Mouse (Mus musculus): ENCODE data around the gene Atg4b. TPM values are rescaled to one million over a fixed set of nuclear protein-coding genes. Genes with fewer than 3 reads are reported as not detected.
A peak's percentile ranks its signal among the peaks of the same experiment; 100 is the strongest.
"Not testable (repeated sequence)": the region's sequence is repeated elsewhere in the genome, so short reads cannot be mapped to it uniquely, and the experiment has no call there.

The Atg4b gene
- polyA plus RNA-seq, 1 experiment from 2014 or later: 85.6 TPM

- 96% methylated on average over 3 of the region's 3 CpGs for WGBS
- H3K27me3 ChIP-seq (ENCODE audit: low read depth, poor library complexity, severe bottlenecking); DNase-seq (ENCODE audit: low spot score); H3K27ac ChIP-seq (replicated peaks); H3K9me3 ChIP-seq (replicated peaks); H3K4me3 ChIP-seq; H3K4me1 ChIP-seq: not testable (repeated sequence)
- H3K36me3 ChIP-seq: peaks cover 20% of the 10 kb centered on the region
Measured at GRCm38 (mm10) chr1:93763531-93763930, 12.2 kb downstream of the Atg4b start.

- WGBS: 92% methylated on average over 9 of the region's 9 CpGs
- no peaks in the 10 kb centered on the region for H3K9me3 ChIP-seq (replicated peaks)
- H3K4me3 ChIP-seq: no peak overlapping the region
- peaks cover 34% of the 10 kb centered on the region for H3K36me3 ChIP-seq
- no peaks in the 10 kb centered on the region for H3K4me1 ChIP-seq
- no peak overlapping the region for H3K27ac ChIP-seq (replicated peaks)
- no peak for DNase-seq (ENCODE audit: low spot score)
- no peaks in the 10 kb centered on the region for H3K27me3 ChIP-seq (ENCODE audit: low read depth, poor library complexity, severe bottlenecking)
Measured at GRCm38 (mm10) chr1:93764871-93765591, 13.7 kb downstream of the Atg4b start.

- 95% methylated on average over 6 of the region's 6 CpGs for WGBS
- Histone ChIP-seq H3K27ac (replicated peaks) (no peak overlapping the region), H3K9me3 (replicated peaks) (no peaks in the 10 kb centered on the region), H3K4me1 (no peaks in the 10 kb centered on the region), H3K4me3 (no peak overlapping the region), H3K36me3 (peaks cover 44% of the 10 kb centered on the region), H3K27me3 (ENCODE audit: low read depth, poor library complexity, severe bottlenecking) (no peaks in the 10 kb centered on the region)
- DNase-seq (ENCODE audit: low spot score): no peak
Measured at GRCm38 (mm10) chr1:93767600-93767999, 16.3 kb downstream of the Atg4b start.

- Histone ChIP-seq H3K27ac (replicated peaks) (no peak overlapping the region), H3K4me1 (no peaks in the 10 kb centered on the region), H3K4me3 (no peak overlapping the region), H3K9me3 (replicated peaks) (no peaks in the 10 kb centered on the region), H3K36me3 (peaks cover 67% of the 10 kb centered on the region), H3K27me3 (ENCODE audit: low read depth, poor library complexity, severe bottlenecking) (no peaks in the 10 kb centered on the region)
- DNase-seq (ENCODE audit: low spot score): no peak
- 93% methylated on average over 3 of the region's 3 CpGs for whole genome bisulfite sequencing
Measured at GRCm38 (mm10) chr1:93769901-93770300, 18.6 kb downstream of the Atg4b start.

GRCm38 (mm10) chr1:93776686-93777085, 25.4 kb downstream of the Atg4b start:
- H3K4me3 ChIP-seq: no peak overlapping the region
- no peaks in the 10 kb centered on the region for H3K9me3 ChIP-seq (replicated peaks)
- no peaks in the 10 kb centered on the region for H3K27me3 ChIP-seq (ENCODE audit: low read depth, poor library complexity, severe bottlenecking)
- H3K4me1 ChIP-seq: no peaks in the 10 kb centered on the region
- 88% methylated on average over 5 of the region's 5 CpGs for WGBS
- H3K27ac ChIP-seq (replicated peaks): no peak overlapping the region
- no peak for DNase-seq (ENCODE audit: low spot score)
- H3K36me3 ChIP-seq: peaks cover 94% of the 10 kb centered on the region

- Histone ChIP-seq H3K4me1 (no peaks in the 10 kb centered on the region), H3K9me3 (replicated peaks) (peaks cover 7% of the 10 kb centered on the region; the same call in 1 of the 2 replicates), H3K4me3 (no peak overlapping the region), H3K36me3 (peaks cover 99% of the 10 kb centered on the region), H3K27me3 (ENCODE audit: low read depth, poor library complexity, severe bottlenecking) (no peaks in the 10 kb centered on the region), H3K27ac (replicated peaks) (no peak overlapping the region)
- no peak for DNase-seq (ENCODE audit: low spot score)
- WGBS: 89% methylated on average over 2 of the region's 2 CpGs
Measured at GRCm38 (mm10) chr1:93786912-93787311, 35.6 kb downstream of the Atg4b start.

GRCm38 (mm10) chr1:93794526-93794925, 43.2 kb downstream of the Atg4b start:
- H3K4me3 ChIP-seq: no peak overlapping the region
- no peaks in the 10 kb centered on the region for H3K27me3 ChIP-seq (ENCODE audit: low read depth, poor library complexity, severe bottlenecking)
- H3K27ac ChIP-seq (replicated peaks): no peak overlapping the region
- 0 out of 2 replicates have a peak, but pooled peaks cover 3% of the 10 kb centered on the region for H3K4me1 ChIP-seq
- 94% methylated on average over 8 of the region's 8 CpGs for WGBS
- peaks cover 7% of the 10 kb centered on the region; the same call in 1 of the 2 replicates for H3K9me3 ChIP-seq (replicated peaks)
- DNase-seq (ENCODE audit: low spot score): no peak
- peaks cover 100% of the 10 kb centered on the region for H3K36me3 ChIP-seq

- Histone ChIP-seq H3K4me3 (no peak overlapping the region), H3K27ac (replicated peaks) (no peak overlapping the region), H3K4me1 (peaks cover 7% of the 10 kb centered on the region), H3K9me3 (replicated peaks) (peaks cover 7% of the 10 kb centered on the region; the same call in 1 of the 2 replicates), H3K36me3 (peaks cover 99% of the 10 kb centered on the region), H3K27me3 (ENCODE audit: low read depth, poor library complexity, severe bottlenecking) (no peaks in the 10 kb centered on the region)
- 91% methylated on average over 8 of the region's 8 CpGs for WGBS
- no peak for DNase-seq (ENCODE audit: low spot score)
Measured at GRCm38 (mm10) chr1:93795886-93796285, 44.6 kb downstream of the Atg4b start.

GRCm38 (mm10) chr1:93800670-93801503, 49.6 kb downstream of the Atg4b start:
- Histone ChIP-seq H3K4me1 (peaks cover 44% of the 10 kb centered on the region), H3K27me3 (ENCODE audit: low read depth, poor library complexity, severe bottlenecking) (no peaks in the 10 kb centered on the region), H3K36me3 (peaks cover 55% of the 10 kb centered on the region), H3K27ac (replicated peaks) (peak overlapping the region; percentile 92), H3K4me3 (peak overlapping the region; percentile 86), H3K9me3 (replicated peaks) (no peaks in the 10 kb centered on the region)
- WGBS: 79% methylated on average over 21 of the region's 21 CpGs
- DNase-seq (ENCODE audit: low spot score): no peak

GRCm38 (mm10) chr1:93801741-93802238, 50.5 kb downstream of the Atg4b start, which contains the start of gene Dtymk:
Gene Dtymk (minus strand): TSS chr1:93801934.
- WGBS: under 1% methylated on average over 42 of the region's 42 CpGs
- Histone ChIP-seq H3K4me1 (peaks cover 44% of the 10 kb centered on the region), H3K4me3 (peak within 1 kb of the TSS; percentile 86), H3K27me3 (ENCODE audit: low read depth, poor library complexity, severe bottlenecking) (no peaks in the 10 kb centered on the region), H3K36me3 (peaks cover 55% of the 10 kb centered on the region), H3K27ac (replicated peaks) (peak within 1 kb of the TSS; percentile 92), H3K9me3 (replicated peaks) (no peaks in the 10 kb centered on the region)
- peak; percentile 96 for DNase-seq (ENCODE audit: low spot score)

GRCm38 (mm10) chr1:93802771-93803170, 51.5 kb downstream of the Atg4b start:
- H3K4me3 ChIP-seq: peak overlapping the region; percentile 86
- DNase-seq (ENCODE audit: low spot score): no peak
- H3K9me3 ChIP-seq (replicated peaks): no peaks in the 10 kb centered on the region
- WGBS: 84% methylated on average over 5 of the region's 5 CpGs
- H3K27me3 ChIP-seq (ENCODE audit: low read depth, poor library complexity, severe bottlenecking): no peaks in the 10 kb centered on the region
- peaks cover 44% of the 10 kb centered on the region for H3K4me1 ChIP-seq
- H3K27ac ChIP-seq (replicated peaks): peak overlapping the region; percentile 98
- H3K36me3 ChIP-seq: peaks cover 53% of the 10 kb centered on the region

GRCm38 (mm10) chr1:93803556-93804507, 52.5 kb downstream of the Atg4b start, which contains the start of gene Ing5:
Gene Ing5 (plus strand): TSS chr1:93803965.
- WGBS: under 1% methylated on average over 92 of the region's 94 CpGs
- Histone ChIP-seq H3K27ac (replicated peaks) (peak within 1 kb of the TSS; percentile 98), H3K4me1 (peaks cover 41% of the 10 kb centered on the region), H3K9me3 (replicated peaks) (no peaks in the 10 kb centered on the region), H3K4me3 (peak within 1 kb of the TSS; percentile 86), H3K36me3 (peaks cover 53% of the 10 kb centered on the region), H3K27me3 (ENCODE audit: low read depth, poor library complexity, severe bottlenecking) (no peaks in the 10 kb centered on the region)
- DNase-seq (ENCODE audit: low spot score): peak; percentile 99
